Mouse (Mus musculus) embryonic facial prominence, embryonic 11.5 days (tissue): ENCODE measurements around the gene Scaf8. TPM values are rescaled to one million over a fixed set of nuclear protein-coding genes. Genes with fewer than 3 reads are reported as not detected.
A peak's percentile ranks its signal among the peaks of the same experiment; 100 is the strongest.
"Not testable (repeated sequence)": the region's sequence is repeated elsewhere in the genome, so short reads cannot be mapped to it uniquely, and the experiment has no call there.

Experiments used
- ATAC-seq: fragments of 200-750 bp; cut with Nextera tagmentation; replicated peaks from 2 replicates; pipeline ENCODE4 v1.8.0; 2017; ENCODE audit warnings: low read depth; ENCODE audit not compliant: insufficient number of reproducible peaks, low FRiP score, low TSS enrichment
- DNase-seq: peaks from one replicate; pipeline ENCODE4 v3.0.0-alpha.2; 2015; ENCODE audit warnings: low spot score
- H3K27ac ChIP-seq: fragments of 300-500 bp; sonication (generic); replicated peaks from 2 replicates; pipeline ENCODE4 v1.5.1; 2014; ENCODE audit warnings: mild to moderate bottlenecking, low read depth, low read length, control low read depth
- H3K27me3 ChIP-seq: fragments of 300-500 bp; sonication (generic); 2 replicates; pipeline ENCODE4 v1.6.1; 2014; ENCODE audit warnings: mild to moderate bottlenecking, low read length, moderate library complexity, mixed read lengths; ENCODE audit not compliant: control insufficient read depth, insufficient read depth
- H3K36me3 ChIP-seq: fragments of 300-500 bp; sonication (generic); replicated peaks from 2 replicates; pipeline ENCODE4 v1.6.1; 2014; ENCODE audit warnings: low read depth, mild to moderate bottlenecking, low read length, moderate library complexity, mixed read lengths; ENCODE audit not compliant: control insufficient read depth, insufficient read depth
- H3K4me1 ChIP-seq: fragments of 300-500 bp; sonication (generic); 2 replicates; pipeline ENCODE4 v1.6.1; 2014; ENCODE audit warnings: low read length, mixed read lengths; ENCODE audit not compliant: control insufficient read depth, insufficient read depth
- H3K4me2 ChIP-seq: fragments of 300-500 bp; sonication (generic); 2 replicates; pipeline ENCODE4 v1.6.1; 2014; ENCODE audit warnings: low read depth, mild to moderate bottlenecking, control low read depth, low read length, moderate library complexity
- H3K4me3 ChIP-seq: fragments of 300-500 bp; sonication (generic); 2 replicates; pipeline ENCODE4 v1.5.1; 2014; ENCODE audit warnings: low read depth, low read length, control low read depth
- H3K9ac ChIP-seq: fragments of 300-500 bp; sonication (generic); replicated peaks from 2 replicates; pipeline ENCODE4 v1.6.1; 2014; ENCODE audit warnings: mild to moderate bottlenecking, control low read depth, low read length
- H3K9me3 ChIP-seq: fragments of 300-500 bp; sonication (generic); replicated peaks from 2 replicates; pipeline ENCODE4 v1.6.1; 2016; ENCODE audit warnings: mild to moderate bottlenecking, low read length, inconsistent platforms, mixed read lengths; ENCODE audit not compliant: control insufficient read depth
- WGBS: fragments of 180-500 bp; shearing (Covaris S2); extraction: QIAGEN DNeasy Blood & Tissue Kit; methylation state at CpG from one replicate; pipeline ENCODE4 v1.1.7; 2014; 5-methylcytosine and 5-hydroxymethylcytosine counted together
- polyA plus RNA-seq: library from polyadenylated mRNA; unstranded; fragments of >200 nt; fragmentation: Nextera tagmentation; extraction: Ambion mirVana; gene quantifications from 2 replicates; pipeline ENCODE4 v1.2.1, GENCODE M21; 2014

Scaf8 gene
- polyA plus RNA-seq, 1 experiment from 2014 or later: 28.5 TPM

- no peak overlapping the region for H3K9ac ChIP-seq
- ATAC-seq (no peak), DNase-seq (no peak)
- H3K27ac ChIP-seq: no peak overlapping the region
- peaks cover under 1% of the 10 kb centered on the region; the same call in 1 of the 2 replicates for H3K36me3 ChIP-seq
- no peak overlapping the region for H3K4me2 ChIP-seq
- no peaks in the 10 kb centered on the region for H3K9me3 ChIP-seq
- H3K4me1 ChIP-seq: no peaks in the 10 kb centered on the region
- no peaks in the 10 kb centered on the region for H3K27me3 ChIP-seq
- H3K4me3 ChIP-seq: no peak overlapping the region
These were observed 36.4 kb downstream of the Scaf8 start for GRCm38 (mm10) chr17:3151181-3151580.

DNA sequence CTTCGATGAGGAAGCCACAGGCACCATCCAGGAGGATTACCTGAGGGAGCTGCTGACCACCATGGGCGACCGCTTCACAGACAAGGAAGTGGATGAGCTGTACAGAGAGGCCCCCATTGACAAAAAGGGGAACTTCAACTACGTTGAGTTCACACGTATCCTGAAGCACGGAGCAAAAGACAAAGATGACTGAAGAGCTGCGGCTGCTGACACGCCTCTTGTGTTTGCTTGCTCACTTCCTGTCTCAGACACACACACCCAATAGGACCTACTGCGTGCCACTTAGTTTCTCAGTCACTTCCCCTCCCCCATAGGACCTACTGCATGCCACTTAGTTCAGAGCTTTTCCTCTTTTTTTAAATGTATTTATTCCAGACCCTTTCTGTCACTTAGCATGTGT lies 41.4 kb downstream of the Scaf8 start:
- not testable (repeated sequence) for H3K36me3 ChIP-seq, H3K4me1 ChIP-seq, H3K4me2 ChIP-seq, H3K4me3 ChIP-seq, DNase-seq, H3K27ac ChIP-seq, ATAC-seq, H3K9me3 ChIP-seq, H3K27me3 ChIP-seq, H3K9ac ChIP-seq
- 93% methylated on average over 9 of the region's 9 CpGs for WGBS

- Histone ChIP-seq H3K27me3 (no peaks in the 10 kb centered on the region), H3K36me3 (peaks cover 2% of the 10 kb centered on the region; the same call in 1 of the 2 replicates), H3K4me2 (no peak overlapping the region), H3K27ac (no peak overlapping the region), H3K4me3 (no peak overlapping the region), H3K9me3 (no peaks in the 10 kb centered on the region), H3K4me1 (no peaks in the 10 kb centered on the region), H3K9ac (no peak overlapping the region)
- ATAC-seq: no peak
- DNase-seq: no peak
These were observed 42.2 kb downstream of the Scaf8 start for GRCm38 (mm10) chr17:3157016-3157415.

- Histone ChIP-seq H3K4me3 (no peak overlapping the region), H3K27me3 (no peaks in the 10 kb centered on the region), H3K4me1 (no peaks in the 10 kb centered on the region), H3K9me3 (no peaks in the 10 kb centered on the region), H3K4me2 (no peak overlapping the region), H3K36me3 (peaks cover 3% of the 10 kb centered on the region), H3K27ac (no peak overlapping the region), H3K9ac (no peak overlapping the region)
- WGBS: 87% methylated on average over 4 of the region's 4 CpGs
- ATAC-seq (no peak), DNase-seq (no peak)
These were observed 48.1 kb downstream of the Scaf8 start for GRCm38 (mm10) chr17:3162905-3163304.

DNA sequence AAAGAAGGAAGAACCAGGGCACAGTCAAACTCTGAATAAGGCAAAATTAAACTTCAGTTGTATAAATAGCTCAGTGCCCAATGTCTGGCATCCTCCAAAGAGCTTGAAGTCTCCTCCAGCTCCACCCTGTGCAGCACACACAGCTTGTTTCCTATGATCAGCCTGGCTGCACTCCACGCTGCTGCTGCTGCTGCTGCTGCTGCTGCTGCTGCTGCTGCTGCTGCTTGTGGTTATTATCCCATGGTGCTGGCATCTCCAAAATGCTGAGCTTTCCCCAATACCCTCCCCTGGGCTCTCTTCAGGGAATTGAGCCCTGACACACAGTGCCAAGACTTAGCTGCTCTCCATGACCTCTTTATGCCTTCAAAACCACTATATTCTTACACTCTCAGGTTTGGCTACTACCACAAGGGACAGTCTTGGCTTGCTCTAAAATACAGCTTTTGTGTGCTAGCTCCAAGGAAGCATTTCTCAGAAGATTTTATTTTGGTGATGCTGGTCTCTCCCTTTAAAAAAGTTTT lies 65.7 kb downstream of the Scaf8 start:
- not testable (repeated sequence) for ATAC-seq, H3K36me3 ChIP-seq
- WGBS: 100% methylated on average over 1 of the region's 1 CpGs

DNA sequence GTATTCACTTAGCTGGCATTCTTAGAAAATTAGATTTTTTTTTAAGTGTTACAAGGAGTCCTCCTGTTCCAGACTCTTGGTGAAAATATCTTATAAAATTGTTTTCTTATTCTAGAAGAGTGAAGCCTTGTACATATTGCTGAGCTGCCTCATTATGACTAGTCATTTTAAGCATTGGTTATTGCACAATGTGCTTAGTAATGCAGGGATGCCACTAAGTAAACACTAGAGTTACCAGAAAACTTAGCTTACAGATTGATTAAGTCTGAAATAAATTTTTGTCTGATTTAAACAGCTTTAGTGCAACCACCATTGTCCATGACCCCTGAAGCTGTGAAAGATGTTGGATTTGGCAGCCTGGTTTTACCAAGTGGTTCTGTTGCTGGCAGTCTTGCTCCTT lies 80.7 kb downstream of the Scaf8 start:
- not testable (repeated sequence) for H3K36me3 ChIP-seq, H3K27ac ChIP-seq, H3K4me1 ChIP-seq, H3K4me2 ChIP-seq, H3K4me3 ChIP-seq, H3K27me3 ChIP-seq, DNase-seq, H3K9ac ChIP-seq, ATAC-seq, H3K9me3 ChIP-seq

More for the DNA sequence above, 65.7 kb downstream of the Scaf8 start:
- not testable (repeated sequence) for H3K9me3 ChIP-seq, H3K4me2 ChIP-seq, H3K4me3 ChIP-seq, H3K9ac ChIP-seq, H3K27me3 ChIP-seq, H3K27ac ChIP-seq, DNase-seq, H3K4me1 ChIP-seq

DNA sequence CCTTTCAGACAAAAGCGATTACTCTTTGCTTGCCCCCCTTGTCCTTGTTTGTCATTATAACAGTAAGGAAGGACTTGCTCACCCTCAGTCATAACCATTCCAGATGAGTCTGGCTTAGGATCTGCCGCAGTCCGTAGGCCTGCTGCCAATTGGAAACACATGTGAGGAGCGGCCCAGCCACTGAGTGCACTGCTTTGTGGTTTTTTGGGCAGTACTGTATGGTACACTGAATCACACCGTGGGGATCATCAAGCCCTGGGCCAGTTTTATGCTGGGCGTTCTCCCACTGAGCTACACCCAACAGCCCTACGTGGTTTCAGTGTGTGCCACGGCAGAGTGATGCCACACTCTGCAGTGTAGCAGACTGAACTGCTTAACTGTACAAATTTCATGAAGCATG lies 85.6 kb downstream of the Scaf8 start:
- H3K4me3 ChIP-seq: no peak overlapping the region
- H3K27me3 ChIP-seq: no peaks in the 10 kb centered on the region
- no peak overlapping the region for H3K4me2 ChIP-seq
- no peaks in the 10 kb centered on the region for H3K4me1 ChIP-seq
- H3K27ac ChIP-seq: no peak overlapping the region
- no peak overlapping the region for H3K9ac ChIP-seq
- DNase-seq (peak; percentile 77), ATAC-seq (peak; percentile 80)
- no peaks in the 10 kb centered on the region for H3K9me3 ChIP-seq
- WGBS: 57% methylated on average over 8 of the region's 8 CpGs
- no peaks in the 10 kb centered on the region; the same call in 1 of the 2 replicates for H3K36me3 ChIP-seq

DNA sequence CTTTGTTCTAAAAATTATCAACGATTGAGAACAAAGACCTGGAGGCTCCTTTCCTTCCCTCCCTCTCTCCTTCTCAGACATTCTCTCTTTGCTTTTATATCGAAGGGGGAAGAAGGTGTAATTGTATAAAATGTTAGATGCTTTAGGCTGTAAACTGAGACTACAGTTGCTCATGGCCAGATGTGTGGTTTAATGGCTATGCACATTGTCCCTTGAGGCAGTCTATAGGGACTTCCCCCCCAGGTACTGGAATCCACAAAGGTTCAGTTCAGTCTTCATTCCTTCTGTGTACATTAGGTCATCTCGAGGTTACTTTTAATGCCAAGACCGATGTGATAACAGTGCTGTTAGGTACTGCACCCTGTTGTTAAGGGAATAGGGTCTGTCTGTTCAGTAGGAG lies 89.1 kb downstream of the Scaf8 start:
- Histone ChIP-seq H3K4me3 (no peak overlapping the region), H3K4me1 (peaks cover 6% of the 10 kb centered on the region), H3K27ac (no peak overlapping the region)

More for the DNA sequence above, 89.1 kb downstream of the Scaf8 start:
- no peak for ATAC-seq
- no peak for DNase-seq
- Histone ChIP-seq H3K4me2 (no peak overlapping the region), H3K9me3 (no peaks in the 10 kb centered on the region), H3K36me3 (no peaks in the 10 kb centered on the region; the same call in 1 of the 2 replicates), H3K27me3 (no peaks in the 10 kb centered on the region), H3K9ac (no peak overlapping the region)
- WGBS: 75% methylated on average over 4 of the region's 4 CpGs
